Mouse (Mus musculus) intestine, embryonic 15.5 days (tissue): ENCODE data around the gene 5730596B20Rik. TPM values are rescaled to one million over a fixed set of nuclear protein-coding genes. Genes with fewer than 3 reads are reported as not detected.

Experiments used
- ATAC-seq: fragments of 200-750 bp; cut with Nextera tagmentation; 2 replicates; pipeline ENCODE4 v1.8.0; 2017; ENCODE audit warnings: moderate TSS enrichment, moderate library complexity
- H3K27ac ChIP-seq: fragments of 300-500 bp; sonication (generic); 2 replicates; pipeline ENCODE4 v1.5.1; 2015; ENCODE audit warnings: mild to moderate bottlenecking, inconsistent platforms
- H3K27me3 ChIP-seq: fragments of 300-500 bp; sonication (generic); replicated peaks from 2 replicates; pipeline ENCODE4 v1.6.1; 2015; ENCODE audit warnings: inconsistent platforms
- H3K36me3 ChIP-seq: fragments of 300-500 bp; sonication (generic); 2 replicates; pipeline ENCODE4 v1.6.1; 2015; ENCODE audit warnings: inconsistent platforms
- H3K4me1 ChIP-seq: fragments of 300-500 bp; sonication (generic); replicated peaks from 2 replicates; pipeline ENCODE4 v1.6.1; 2015; ENCODE audit warnings: inconsistent platforms
- H3K4me2 ChIP-seq: fragments of 300-500 bp; sonication (generic); replicated peaks from 2 replicates; pipeline ENCODE4 v1.6.1; 2015; ENCODE audit warnings: mild to moderate bottlenecking, inconsistent platforms
- H3K4me3 ChIP-seq: fragments of 300-500 bp; sonication (generic); replicated peaks from 2 replicates; pipeline ENCODE4 v1.5.1; 2015; ENCODE audit warnings: inconsistent platforms
- H3K9ac ChIP-seq: fragments of 300-500 bp; sonication (generic); 2 replicates; pipeline ENCODE4 v1.6.1; 2015; ENCODE audit warnings: inconsistent platforms
- H3K9me3 ChIP-seq: fragments of 300-500 bp; sonication (generic); 2 replicates; pipeline ENCODE4 v1.6.1; 2016; ENCODE audit warnings: inconsistent platforms
- WGBS: fragments of 180-500 bp; shearing (Covaris S2); methylation state at CpG from one replicate; pipeline ENCODE4 v1.1.7; 2015; 5-methylcytosine and 5-hydroxymethylcytosine counted together
- polyA plus RNA-seq: library from polyadenylated mRNA; unstranded; fragments of >200 nt; fragmentation: Nextera tagmentation; extraction: Ambion mirVana; gene quantifications from 2 replicates; pipeline ENCODE4 v1.2.1, GENCODE M21; 2015

Gene 5730596B20Rik
- polyA plus RNA-seq, 1 experiment from 2014 or later: 1.9 TPM

GRCm38 (mm10) chr6:52157466-52158275 is 19.6 kb upstream of the 5730596B20Rik start:
- H3K36me3 ChIP-seq: no peaks in the 10 kb centered on the region
- no peaks in the 10 kb centered on the region for H3K9me3 ChIP-seq
- H3K4me3 ChIP-seq: peak overlapping the region; percentile 68
- peaks cover 45% of the 10 kb centered on the region for H3K4me1 ChIP-seq
- no peak overlapping the region for H3K27ac ChIP-seq
- H3K9ac ChIP-seq: peak overlapping the region; percentile 17; the same call in 1 of the 2 replicates
- peak overlapping the region; percentile 89 for H3K4me2 ChIP-seq
- no peak for ATAC-seq
- peaks cover 21% of the 10 kb centered on the region for H3K27me3 ChIP-seq
- WGBS: 2% methylated on average over 32 of the region's 32 CpGs

- under 1% methylated on average over 55 of the region's 55 CpGs for WGBS
- H3K4me3 ChIP-seq: peak within 1 kb of the TSS; percentile 68
- H3K27ac ChIP-seq: peak within 1 kb of the TSS; percentile 88
- H3K36me3 ChIP-seq: no peaks in the 10 kb centered on the region
- no peaks in the 10 kb centered on the region for H3K9me3 ChIP-seq
- peak within 1 kb of the TSS; percentile 89 for H3K4me2 ChIP-seq
- H3K27me3 ChIP-seq: peaks cover 27% of the 10 kb centered on the region
- H3K4me1 ChIP-seq: peaks cover 39% of the 10 kb centered on the region
- peak; percentile 85 for ATAC-seq
- peak within 1 kb of the TSS; percentile 68 for H3K9ac ChIP-seq
Observed at GRCm38 (mm10) chr6:52158276-52159051, 18.8 kb upstream of the 5730596B20Rik start, which contains the start of gene Hoxa1. TSS of gene Hoxa1 (minus strand) at chr6:52158317.

GRCm38 (mm10) chr6:52159164-52159761 is 18.0 kb upstream of the 5730596B20Rik start:
- Histone ChIP-seq H3K9me3 (no peaks in the 10 kb centered on the region), H3K9ac (peak overlapping the region; percentile 68), H3K4me3 (peak overlapping the region; percentile 68), H3K27ac (peak overlapping the region; percentile 88), H3K4me2 (peak overlapping the region; percentile 89), H3K27me3 (peaks cover 33% of the 10 kb centered on the region), H3K36me3 (no peaks in the 10 kb centered on the region), H3K4me1 (peaks cover 42% of the 10 kb centered on the region)
- WGBS: 13% methylated on average over 12 of the region's 12 CpGs
- peak; percentile 21; the same call in 1 of the 2 replicates for ATAC-seq

- Histone ChIP-seq H3K4me1 (peaks cover 48% of the 10 kb centered on the region), H3K9me3 (no peaks in the 10 kb centered on the region), H3K27me3 (peaks cover 33% of the 10 kb centered on the region), H3K4me2 (peak overlapping the region; percentile 89), H3K4me3 (peak overlapping the region; percentile 68), H3K27ac (peak overlapping the region; percentile 88), H3K36me3 (no peaks in the 10 kb centered on the region), H3K9ac (peak overlapping the region; percentile 51)
- no peak; the same call in 1 of the 2 replicates for ATAC-seq
- 21% methylated on average over 7 of the region's 9 CpGs for WGBS
Observed at GRCm38 (mm10) chr6:52159979-52160378, 17.3 kb upstream of the 5730596B20Rik start.

GRCm38 (mm10) chr6:52160511-52161335 is 16.6 kb upstream of the 5730596B20Rik start:
- Histone ChIP-seq H3K9ac (peak overlapping the region; percentile 51), H3K27ac (peak overlapping the region; percentile 88), H3K4me2 (peak overlapping the region; percentile 89), H3K4me3 (peak overlapping the region; percentile 68), H3K36me3 (no peaks in the 10 kb centered on the region), H3K9me3 (no peaks in the 10 kb centered on the region), H3K4me1 (peaks cover 49% of the 10 kb centered on the region), H3K27me3 (peaks cover 33% of the 10 kb centered on the region)
- 2% methylated on average over 30 of the region's 30 CpGs for WGBS
- peak; percentile 29 for ATAC-seq

GRCm38 (mm10) chr6:52161336-52162092 is 15.8 kb upstream of the 5730596B20Rik start:
- ATAC-seq: no peak
- WGBS: 28% methylated on average over 8 of the region's 8 CpGs
- H3K4me1 ChIP-seq: peaks cover 48% of the 10 kb centered on the region
- no peaks in the 10 kb centered on the region for H3K36me3 ChIP-seq
- peak overlapping the region; percentile 18; the same call in 1 of the 2 replicates for H3K9ac ChIP-seq
- peak overlapping the region; percentile 68 for H3K4me3 ChIP-seq
- peaks cover 27% of the 10 kb centered on the region for H3K27me3 ChIP-seq
- no peaks in the 10 kb centered on the region for H3K9me3 ChIP-seq
- H3K27ac ChIP-seq: peak overlapping the region; percentile 88
- H3K4me2 ChIP-seq: peak overlapping the region; percentile 89

GRCm38 (mm10) chr6:52162093-52162380 is 15.3 kb upstream of the 5730596B20Rik start:
- 0 out of 2 replicates have a peak overlapping the region, but pooled peaks have one; percentile 10 for H3K9ac ChIP-seq
- H3K4me1 ChIP-seq: peaks cover 45% of the 10 kb centered on the region
- no peak overlapping the region for H3K4me3 ChIP-seq
- ATAC-seq: no peak
- no peaks in the 10 kb centered on the region for H3K9me3 ChIP-seq
- peaks cover 22% of the 10 kb centered on the region for H3K27me3 ChIP-seq
- H3K27ac ChIP-seq: no peak overlapping the region
- H3K36me3 ChIP-seq: no peaks in the 10 kb centered on the region
- WGBS: 40% methylated on average over 1 of the region's 1 CpGs
- peak overlapping the region; percentile 43 for H3K4me2 ChIP-seq

GRCm38 (mm10) chr6:52162611-52163365 is 14.5 kb upstream of the 5730596B20Rik start:
- Histone ChIP-seq H3K27me3 (peaks cover 15% of the 10 kb centered on the region), H3K4me3 (peak overlapping the region; percentile 49), H3K4me1 (peaks cover 38% of the 10 kb centered on the region), H3K27ac (peak overlapping the region; percentile 87), H3K9ac (peak overlapping the region; percentile 62), H3K9me3 (no peaks in the 10 kb centered on the region), H3K4me2 (peak overlapping the region; percentile 71), H3K36me3 (no peaks in the 10 kb centered on the region)
- ATAC-seq: no peak
- WGBS: 40% methylated on average over 14 of the region's 14 CpGs

GRCm38 (mm10) chr6:52163366-52164031 is 13.8 kb upstream of the 5730596B20Rik start:
- H3K27ac ChIP-seq: peak overlapping the region; percentile 87
- H3K9me3 ChIP-seq: no peaks in the 10 kb centered on the region
- H3K9ac ChIP-seq: peak overlapping the region; percentile 62
- no peaks in the 10 kb centered on the region for H3K36me3 ChIP-seq
- peak overlapping the region; percentile 49 for H3K4me3 ChIP-seq
- WGBS: 42% methylated on average over 17 of the region's 17 CpGs
- H3K4me2 ChIP-seq: peak overlapping the region; percentile 71
- peaks cover 12% of the 10 kb centered on the region for H3K27me3 ChIP-seq
- no peak for ATAC-seq
- peaks cover 38% of the 10 kb centered on the region for H3K4me1 ChIP-seq

GRCm38 (mm10) chr6:52164051-52164625 is 13.2 kb upstream of the 5730596B20Rik start:
- Histone ChIP-seq H3K4me3 (peak overlapping the region; percentile 49), H3K27me3 (peaks cover 15% of the 10 kb centered on the region), H3K9ac (peak overlapping the region; percentile 62), H3K4me1 (peaks cover 36% of the 10 kb centered on the region), H3K9me3 (no peaks in the 10 kb centered on the region), H3K27ac (peak overlapping the region; percentile 87), H3K36me3 (no peaks in the 10 kb centered on the region), H3K4me2 (peak overlapping the region; percentile 71)
- WGBS: 7% methylated on average over 39 of the region's 39 CpGs
- no peak for ATAC-seq
